Mouse (Mus musculus): ENCODE results near the gene Als2cl.

Gene Als2cl

DNA sequence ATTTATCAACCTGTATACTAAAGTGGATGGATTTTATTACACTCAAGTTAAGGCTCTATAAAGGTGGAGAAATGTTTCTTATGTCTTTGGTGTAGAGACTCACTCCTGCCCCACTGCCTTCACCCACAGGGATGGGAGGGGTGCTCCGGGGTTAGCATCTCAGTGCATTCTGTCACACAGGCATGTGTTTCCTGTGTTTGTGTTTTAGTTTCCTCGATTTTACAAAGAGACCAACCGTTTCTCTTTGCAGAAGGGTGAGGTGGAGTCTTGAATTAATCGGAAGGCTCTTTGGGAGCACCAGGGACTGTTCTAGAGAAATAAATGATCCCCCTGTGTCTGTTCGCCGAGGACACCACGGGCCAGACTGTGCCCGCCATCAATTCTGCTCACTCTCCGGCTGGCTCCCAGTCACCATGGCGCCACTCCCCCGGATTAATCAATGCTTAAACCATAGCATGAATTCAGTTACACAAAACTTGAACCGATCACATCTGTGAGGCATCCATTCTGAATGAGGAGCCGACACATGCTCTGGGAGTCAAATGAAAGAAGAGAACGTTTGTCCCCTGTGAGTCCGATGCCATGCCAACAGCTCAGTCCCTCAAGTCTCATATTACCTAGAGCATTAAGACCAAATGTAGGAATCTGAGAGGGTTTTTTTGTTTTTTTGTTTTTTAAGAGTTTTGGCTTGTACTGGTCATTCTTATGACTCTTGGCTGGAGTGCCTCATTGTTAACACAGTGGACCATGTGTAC lies 41.2 kb downstream of the Als2cl start:
- no peak for DNase-seq

DNA sequence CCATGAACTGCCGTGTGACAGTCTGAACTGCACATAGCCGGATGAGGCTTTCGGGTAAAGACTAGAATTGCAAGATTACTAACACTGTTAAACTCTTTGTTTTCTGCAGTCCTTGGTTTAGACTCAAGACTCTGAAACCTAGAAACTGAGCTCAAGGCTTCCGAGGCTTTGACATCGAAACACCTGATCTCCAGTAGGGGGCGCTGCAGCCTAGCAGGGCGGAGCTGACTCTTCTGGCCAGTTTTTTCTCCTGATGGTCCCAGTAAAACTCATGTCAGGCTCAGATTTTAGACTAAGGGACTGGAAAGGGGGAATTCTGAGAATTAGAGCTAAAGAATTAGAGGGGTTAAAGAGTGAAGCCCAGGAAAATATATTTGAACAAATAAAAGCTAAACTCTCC lies 43.1 kb downstream of the Als2cl start:
- peak; percentile 54 to 80 for DNase-seq

DNA sequence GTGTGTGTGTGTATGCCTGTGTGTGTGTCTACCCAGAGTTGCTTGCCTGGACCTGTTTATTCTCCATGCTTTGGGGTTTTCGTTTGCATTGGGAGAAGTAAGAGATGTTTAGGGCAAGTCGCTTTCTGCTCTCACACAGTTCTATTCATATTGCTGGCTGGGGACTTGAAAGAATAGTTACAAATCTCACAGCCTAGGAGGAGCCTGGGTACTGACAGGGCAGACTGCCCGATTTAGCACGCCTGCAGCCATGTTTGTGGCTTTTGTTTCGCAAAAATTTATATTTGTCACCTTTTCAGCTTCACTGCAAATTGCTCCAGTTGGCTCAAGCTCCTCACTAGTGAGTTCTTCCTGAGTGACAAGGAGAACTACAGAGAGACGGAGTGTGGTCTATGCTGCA lies 51.9 kb downstream of the Als2cl start:
- no peak for DNase-seq

DNA sequence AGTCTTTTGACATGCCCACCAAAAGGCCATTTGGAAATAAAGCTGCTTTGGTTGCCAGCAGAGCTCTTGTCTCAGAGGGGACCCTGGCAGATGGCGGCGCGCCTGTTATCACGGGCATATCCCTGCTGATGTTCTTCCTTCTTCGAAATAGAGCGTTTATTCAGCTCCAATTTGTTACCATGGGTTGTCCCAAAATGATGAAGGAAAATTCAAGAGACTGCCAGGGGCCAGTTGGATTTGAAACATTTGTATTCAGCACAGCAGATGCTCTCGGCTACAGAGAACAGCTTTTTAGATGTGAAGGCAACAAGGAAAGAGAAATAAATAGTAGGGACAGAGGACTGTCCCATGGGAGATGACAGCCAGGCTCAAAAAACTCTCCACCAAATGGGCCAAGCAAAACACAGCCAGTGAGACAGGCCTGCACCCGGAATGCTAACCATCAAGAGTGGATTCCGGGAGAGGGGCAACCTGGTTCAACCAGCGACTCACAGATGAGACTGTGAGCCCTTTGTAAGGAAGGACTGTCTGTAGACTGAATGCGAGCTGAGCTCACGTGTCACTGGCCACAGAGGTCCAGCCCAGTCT lies 54.3 kb downstream of the Als2cl start:
- DNase-seq, result peak; percentile 31 to 61

DNA sequence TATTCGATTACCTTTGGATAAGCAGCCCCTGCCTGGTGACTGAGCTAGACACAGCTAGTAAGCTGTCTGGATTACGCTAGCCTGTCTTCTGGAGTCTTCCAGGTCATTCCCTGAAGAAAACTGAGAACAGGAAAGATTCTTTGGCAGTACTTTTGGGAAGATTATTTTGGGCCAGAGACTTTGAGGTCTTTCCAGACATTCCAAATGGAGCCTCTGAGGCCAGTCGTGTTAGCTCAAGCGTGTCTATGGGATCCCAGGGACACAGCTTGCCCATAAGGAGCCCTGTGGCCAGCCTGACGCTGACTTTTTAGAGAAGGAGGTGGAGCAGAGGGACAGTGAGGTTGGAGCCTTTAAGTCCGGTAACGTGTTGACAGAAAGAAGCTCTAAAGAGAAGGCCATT lies 56.3 kb downstream of the Als2cl start:
- DNase-seq, result no peak

DNA sequence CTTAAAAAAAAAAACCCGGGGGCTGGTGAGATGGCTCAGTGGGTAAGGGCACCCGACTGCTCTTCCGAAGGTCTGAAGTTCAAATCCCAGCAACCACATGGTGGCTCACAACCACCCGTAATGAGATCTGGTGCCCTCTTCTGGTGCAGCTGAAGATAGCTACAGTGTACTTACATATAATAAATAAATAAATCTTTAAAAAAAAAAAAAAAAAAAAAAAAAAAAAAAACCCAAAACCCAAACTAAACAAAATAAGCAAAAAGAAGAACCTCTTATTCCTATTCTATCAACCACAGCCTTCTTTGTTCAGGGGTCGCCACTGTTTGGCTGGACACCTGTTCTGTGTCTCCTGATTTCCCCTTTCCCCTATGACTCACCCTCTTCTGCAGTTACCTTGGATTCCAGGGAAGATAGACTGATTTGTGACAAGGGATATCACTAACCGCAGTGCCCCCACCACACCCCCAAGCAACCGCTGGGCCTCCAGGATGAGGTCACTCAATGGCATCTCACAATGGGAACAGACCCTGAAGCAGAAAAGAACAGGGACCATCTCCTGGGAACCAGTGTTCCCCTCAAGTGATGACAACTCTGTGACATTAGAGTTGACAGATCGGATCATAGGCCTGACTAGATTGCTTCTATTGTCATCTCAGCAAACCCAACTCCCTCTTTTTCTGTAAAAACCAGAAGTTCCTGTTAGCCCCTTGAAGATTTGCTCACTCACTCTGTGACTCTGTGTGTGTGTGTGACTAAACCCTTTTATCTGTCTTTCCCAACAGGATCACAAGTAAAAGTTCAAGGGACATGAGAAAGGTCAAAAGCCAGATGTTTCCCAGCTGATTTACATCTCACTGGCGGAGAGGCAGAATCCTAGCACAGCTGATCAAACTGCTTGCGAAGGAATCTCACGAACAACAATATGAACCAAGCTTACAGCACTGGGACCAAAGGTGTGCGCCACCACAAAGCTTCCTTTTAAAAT lies 58.1 kb downstream of the Als2cl start:
- no peak for DNase-seq

DNA sequence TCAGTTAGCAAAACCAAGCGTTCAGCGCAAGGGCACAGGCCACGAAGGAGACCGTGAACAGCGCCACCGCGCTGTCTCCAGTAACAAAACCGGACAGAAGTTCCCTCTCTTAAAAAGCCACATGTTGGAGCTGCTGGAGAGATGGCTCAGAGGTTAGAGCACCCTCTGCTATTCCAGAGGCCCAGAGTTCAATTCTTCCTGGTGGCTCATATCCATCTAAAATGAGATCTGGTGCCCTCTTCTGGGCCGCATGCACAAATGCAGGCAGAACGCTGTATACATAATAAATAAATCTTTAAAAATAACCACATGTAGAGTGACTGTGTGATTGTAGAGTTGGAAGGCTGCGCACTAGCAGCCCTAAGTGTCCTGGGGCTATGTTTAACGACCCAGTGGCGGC lies 64.6 kb downstream of the Als2cl start:
- no peak for DNase-seq

DNA sequence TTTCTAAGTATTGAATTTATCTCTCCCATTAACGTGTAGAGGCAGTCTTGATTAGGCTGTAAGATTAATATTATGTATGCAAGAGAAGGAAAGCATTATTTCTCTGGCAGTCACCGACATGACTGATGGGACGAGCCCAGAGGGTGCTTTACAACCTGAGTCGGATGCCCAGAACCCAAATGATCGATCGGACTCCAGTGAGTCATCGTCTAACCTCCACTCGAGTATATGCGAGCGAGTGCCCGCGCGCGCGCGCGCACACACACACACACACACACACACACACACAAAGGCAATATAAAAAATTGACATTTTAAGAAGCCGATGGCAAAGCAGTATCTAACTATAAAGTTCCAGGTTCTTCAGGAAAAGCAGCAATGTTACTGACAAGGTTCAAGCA lies 65.7 kb downstream of the Als2cl start:
- DNase-seq, result no peak

DNA sequence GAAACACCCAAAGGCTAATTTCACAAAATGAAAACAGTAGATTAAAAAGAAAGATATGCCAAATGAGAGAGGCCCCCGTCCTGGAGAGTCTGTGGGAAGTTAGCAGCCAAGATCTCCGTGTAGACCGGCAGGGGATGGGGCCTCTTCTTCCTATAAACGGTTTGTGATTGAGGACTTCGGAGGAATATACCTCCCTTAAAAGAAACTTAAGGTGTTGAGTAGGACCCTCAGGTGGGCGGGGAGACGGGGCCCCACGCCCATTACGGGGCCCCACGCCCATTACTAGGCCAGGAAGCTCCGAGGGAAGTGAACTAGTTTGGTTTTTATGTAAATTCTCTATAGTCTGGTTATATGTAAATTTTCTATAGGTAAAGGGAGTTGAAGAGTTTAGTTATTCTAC lies 66.3 kb downstream of the Als2cl start, which contains the start of gene Tdgf1:
TSS of gene Tdgf1 (minus strand) at position 233 of the 400 bp plus-strand sequence.
- DNase-seq, result no peak

DNA sequence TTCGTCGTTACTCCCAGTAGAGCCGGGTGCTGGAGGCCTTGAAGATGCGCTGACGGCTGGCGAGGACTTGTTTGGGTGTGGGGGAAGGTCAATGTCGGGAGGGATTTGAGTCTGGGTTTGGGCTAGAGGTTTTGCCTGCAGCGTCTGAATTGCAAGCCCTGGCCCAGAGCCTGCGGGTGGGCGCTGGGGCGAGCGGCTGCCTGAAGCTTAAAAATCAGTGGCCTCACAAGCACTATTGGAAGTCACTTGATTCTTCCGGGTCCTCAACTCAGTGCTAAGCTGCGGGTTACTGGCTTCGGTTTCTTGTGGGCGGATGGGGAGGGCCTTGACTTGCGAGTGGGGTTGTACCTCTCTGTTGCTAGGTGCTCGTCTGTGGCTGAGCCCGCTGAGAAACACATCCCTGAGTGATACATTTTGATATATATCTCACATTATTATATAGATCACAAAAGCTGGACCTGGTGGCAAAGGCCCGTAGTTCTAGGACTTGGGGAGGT lies 66.9 kb downstream of the Als2cl start:
- no peak for DNase-seq

DNA sequence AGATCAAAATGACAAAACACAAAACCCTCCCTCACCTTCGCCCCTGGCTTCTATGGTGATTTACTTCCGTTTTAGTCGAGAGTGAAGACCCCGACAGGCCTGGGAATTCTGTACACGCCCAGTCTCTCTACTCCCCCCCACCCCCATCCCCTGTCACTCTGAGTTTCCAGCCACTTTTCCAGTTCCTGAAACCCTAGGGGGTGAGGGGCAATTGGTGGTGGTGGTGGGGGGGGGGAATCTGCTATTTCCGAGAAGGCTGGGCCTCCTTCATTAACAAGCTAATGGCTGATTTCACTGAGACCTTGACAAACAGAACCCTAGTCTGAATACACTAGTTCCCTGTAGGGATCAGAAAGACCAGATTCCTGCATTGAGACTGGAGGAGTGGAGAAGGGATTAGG lies 67.6 kb downstream of the Als2cl start:
- no peak for DNase-seq

DNA sequence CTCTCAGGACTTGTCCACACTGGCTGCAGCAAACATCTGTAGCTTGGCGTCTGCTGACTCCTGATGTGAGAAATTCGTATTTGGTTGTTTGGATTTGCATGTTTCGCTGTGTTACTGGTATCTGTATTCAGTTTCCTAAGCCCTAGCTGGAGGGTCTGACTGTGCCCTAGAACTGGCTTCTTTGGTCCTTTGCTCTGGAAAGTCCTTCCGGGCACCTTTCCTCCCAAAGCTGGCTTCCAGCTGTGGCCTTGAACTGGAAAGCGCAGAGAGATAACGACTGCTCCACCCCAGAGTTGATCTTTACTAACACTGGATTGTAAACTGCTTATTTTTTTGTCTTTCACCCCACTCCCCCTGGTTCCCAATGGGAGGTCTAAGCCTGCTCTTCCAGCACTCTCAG lies 68.2 kb downstream of the Als2cl start:
- no peak for DNase-seq

DNA sequence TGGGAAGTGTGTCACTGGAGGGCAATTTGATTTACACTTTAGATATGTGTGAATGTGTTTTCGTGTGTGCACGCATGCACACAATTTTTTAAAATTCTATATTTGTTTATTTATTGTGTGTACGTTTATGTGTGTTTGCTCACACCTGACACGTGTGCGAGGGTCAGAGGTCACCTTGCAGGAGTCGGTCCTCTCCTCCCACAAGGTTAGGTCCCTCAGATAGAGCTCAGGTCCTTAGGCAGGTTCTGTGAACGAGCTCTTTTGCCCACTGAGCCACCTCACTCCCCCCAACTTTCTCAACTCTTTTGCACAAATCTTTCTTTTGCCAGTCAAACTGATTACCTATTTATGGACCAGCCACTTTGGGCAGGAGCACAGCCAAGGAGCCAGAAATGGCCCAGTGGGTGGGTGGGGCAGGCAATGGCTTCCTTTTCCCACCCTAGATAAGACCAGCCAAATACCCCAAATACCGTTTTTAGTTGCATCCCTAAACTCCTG lies 69.2 kb downstream of the Als2cl start:
- no peak for DNase-seq

DNA sequence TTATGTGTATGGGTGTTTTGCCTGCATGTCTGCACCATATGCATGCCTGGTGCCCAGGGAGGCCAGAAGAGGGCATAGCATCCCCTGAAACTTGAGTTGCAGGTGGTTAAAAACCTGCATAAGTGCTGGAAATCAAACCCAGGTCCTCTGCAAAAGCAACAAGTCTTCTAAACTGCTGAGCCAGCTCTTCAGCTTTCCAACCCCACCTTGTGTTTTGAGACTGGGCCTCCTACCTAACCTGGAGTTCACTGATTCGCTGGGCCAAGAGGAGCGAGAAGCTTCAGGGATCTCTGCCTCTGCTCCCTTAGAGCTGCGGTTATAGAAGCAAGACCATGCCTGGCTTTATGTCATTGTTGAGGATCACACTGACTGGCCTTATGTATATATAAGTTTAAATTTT lies 70.4 kb downstream of the Als2cl start:
- no peak for DNase-seq

Data from cerebellum, postnatal 25 days (tissue).